Mouse (Mus musculus): Measurements from ENCODE around the gene Dusp21.
A peak's percentile ranks its signal among the peaks of the same experiment; 100 is the strongest.

Gene Dusp21

GRCm38 (mm10) chrX:18145557-18145956 is at the start of gene Dusp21:
Dusp21 (plus strand) TSS chrX:18145857.
- DNase-seq (ENCODE audit: low read depth, low spot score), result no peak

- DNase-seq (ENCODE audit: low read depth, low spot score), result no peak
Observed at GRCm38 (mm10) chrX:18160734-18161442, 15.2 kb downstream of the Dusp21 start.

GRCm38 (mm10) chrX:18161796-18162191 is 16.1 kb downstream of the Dusp21 start:
- no peak for DNase-seq (ENCODE audit: low read depth, low spot score)

- peak; percentile 92 for DNase-seq (ENCODE audit: low read depth, low spot score)
Observed at GRCm38 (mm10) chrX:18162192-18162857, 16.7 kb downstream of the Dusp21 start, which contains the start of gene Kdm6a. Kdm6a (plus strand) TSS chrX:18162575.

GRCm38 (mm10) chrX:18162861-18163731 is 17.4 kb downstream of the Dusp21 start:
- peak; percentile 43 for DNase-seq (ENCODE audit: low read depth, low spot score)

- DNase-seq (ENCODE audit: low read depth, low spot score), result peak; percentile 55
Observed at GRCm38 (mm10) chrX:18163917-18164624, 18.4 kb downstream of the Dusp21 start.

- DNase-seq (ENCODE audit: low read depth, low spot score), result no peak
Observed at GRCm38 (mm10) chrX:18165121-18165520, 19.5 kb downstream of the Dusp21 start.

- no peak for DNase-seq (ENCODE audit: low read depth, low spot score)
Observed at GRCm38 (mm10) chrX:18166961-18167360, 21.3 kb downstream of the Dusp21 start.

- DNase-seq (ENCODE audit: low read depth, low spot score), result no peak
Observed at GRCm38 (mm10) chrX:18168940-18169339, 23.3 kb downstream of the Dusp21 start.

- DNase-seq (ENCODE audit: low read depth, low spot score), result no peak
Observed at GRCm38 (mm10) chrX:18174831-18175230, 29.2 kb downstream of the Dusp21 start.

GRCm38 (mm10) chrX:18177803-18178202 is 32.1 kb downstream of the Dusp21 start:
- DNase-seq (ENCODE audit: low read depth, low spot score), result no peak

- DNase-seq (ENCODE audit: low read depth, low spot score), result no peak
Observed at GRCm38 (mm10) chrX:18179492-18179891, 33.8 kb downstream of the Dusp21 start.

GRCm38 (mm10) chrX:18187203-18187602 is 41.5 kb downstream of the Dusp21 start:
- DNase-seq (ENCODE audit: low read depth, low spot score), result no peak

- no peak for DNase-seq (ENCODE audit: low read depth, low spot score)
Observed at GRCm38 (mm10) chrX:18188293-18188692, 42.6 kb downstream of the Dusp21 start.
